Mouse (Mus musculus): ENCODE results near the gene Ankef1.

GRCm38 (mm10) chr2:136515501-136515900 lies 13.8 kb downstream of the Ankef1 start:
- no peak for TF ChIP-seq CTCF (IDR thresholded peaks at IDR 0.05; ENCODE audit: extremely low read depth, insufficient read depth, low read length)
- TF ChIP-seq POLR2A (IDR thresholded peaks at IDR 0.05; ENCODE audit: extremely low read depth, insufficient read depth, low read length) = no peak
